Mouse (Mus musculus): Measurements from ENCODE around the gene Derl3. TPM values are rescaled to one million over a fixed set of nuclear protein-coding genes. Genes with fewer than 3 reads are reported as not detected.

Gene Derl3
- polyA plus RNA-seq, 1 experiment from 2014 or later, result 5.1 TPM

GRCm38 (mm10) chr10:75913013-75913589 lies 19.9 kb downstream of the Derl3 start:
- DNase-seq (ENCODE audit: low spot score) (no peak), ATAC-seq (replicated peaks; ENCODE audit: low FRiP score) (no peak)
- no peak overlapping the region for H3K27ac ChIP-seq (ENCODE audit: low read depth, low read length)
- peaks cover 46% of the 10 kb centered on the region for H3K36me3 ChIP-seq (ENCODE audit: control insufficient read depth, insufficient read depth, low read length)
- no peaks in the 10 kb centered on the region for H3K27me3 ChIP-seq (replicated peaks; ENCODE audit: control insufficient read depth, insufficient read depth, low read length)
- 63% methylated on average over 6 of the region's 6 CpGs for WGBS
- H3K4me1 ChIP-seq (replicated peaks; ENCODE audit: control insufficient read depth, insufficient read depth, low read length), result no peaks in the 10 kb centered on the region
- no peak overlapping the region for H3K4me2 ChIP-seq
- H3K9ac ChIP-seq (ENCODE audit: low read depth, low read length), result no peak overlapping the region
- H3K9me3 ChIP-seq (ENCODE audit: control insufficient read depth, low read length), result no peaks in the 10 kb centered on the region
- no peak overlapping the region for H3K4me3 ChIP-seq (ENCODE audit: low read depth, low read length)

- peaks cover 38% of the 10 kb centered on the region for H3K36me3 ChIP-seq (ENCODE audit: control insufficient read depth, insufficient read depth, low read length)
- H3K4me2 ChIP-seq, result no peak overlapping the region
- WGBS, result 81% methylated on average over 7 of the region's 7 CpGs
- H3K27ac ChIP-seq (ENCODE audit: low read depth, low read length), result no peak overlapping the region
- H3K9me3 ChIP-seq (ENCODE audit: control insufficient read depth, low read length), result no peaks in the 10 kb centered on the region
- ATAC-seq (replicated peaks; ENCODE audit: low FRiP score) (no peak), DNase-seq (ENCODE audit: low spot score) (no peak)
- peaks cover 10% of the 10 kb centered on the region for H3K4me1 ChIP-seq (replicated peaks; ENCODE audit: control insufficient read depth, insufficient read depth, low read length)
- H3K9ac ChIP-seq (ENCODE audit: low read depth, low read length), result no peak overlapping the region
- no peaks in the 10 kb centered on the region for H3K27me3 ChIP-seq (replicated peaks; ENCODE audit: control insufficient read depth, insufficient read depth, low read length)
- no peak overlapping the region for H3K4me3 ChIP-seq (ENCODE audit: low read depth, low read length)
Measured at GRCm38 (mm10) chr10:75915557-75915956, 22.3 kb downstream of the Derl3 start.

DNA sequence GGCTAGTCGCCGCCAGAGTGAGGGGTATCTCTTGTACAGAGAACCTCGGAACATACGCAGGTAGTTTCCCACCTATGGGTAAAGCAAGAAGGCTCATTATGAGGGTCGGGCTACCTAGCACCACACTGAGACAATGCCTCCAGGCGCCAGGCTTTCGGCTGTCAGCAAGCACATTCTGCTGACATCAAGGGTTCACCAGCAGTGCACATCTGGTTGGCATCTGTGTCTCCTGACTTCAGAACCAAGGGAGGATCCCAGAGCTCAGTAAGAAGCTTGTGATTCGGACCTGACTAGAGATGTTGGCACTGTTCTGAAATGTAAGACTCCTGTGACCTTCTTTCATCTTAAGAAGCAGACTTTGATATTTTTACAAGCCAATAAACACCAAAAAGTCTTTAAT lies 23.6 kb downstream of the Derl3 start:
- 85% methylated on average over 8 of the region's 8 CpGs for WGBS
- H3K4me3 ChIP-seq (ENCODE audit: low read depth, low read length), result no peak overlapping the region
- H3K4me2 ChIP-seq, result no peak overlapping the region
- H3K9me3 ChIP-seq (ENCODE audit: control insufficient read depth, low read length), result no peaks in the 10 kb centered on the region
- H3K9ac ChIP-seq (ENCODE audit: low read depth, low read length), result no peak overlapping the region
- no peak for DNase-seq (ENCODE audit: low spot score)
- H3K36me3 ChIP-seq (ENCODE audit: control insufficient read depth, insufficient read depth, low read length), result peaks cover 31% of the 10 kb centered on the region; the same call in 1 of the 2 replicates
- no peaks in the 10 kb centered on the region for H3K27me3 ChIP-seq (replicated peaks; ENCODE audit: control insufficient read depth, insufficient read depth, low read length)
- H3K27ac ChIP-seq (ENCODE audit: low read depth, low read length), result no peak overlapping the region
- ATAC-seq (replicated peaks; ENCODE audit: low FRiP score), result no peak
- H3K4me1 ChIP-seq (replicated peaks; ENCODE audit: control insufficient read depth, insufficient read depth, low read length), result peaks cover 11% of the 10 kb centered on the region

GRCm38 (mm10) chr10:75919026-75919425 lies 25.8 kb downstream of the Derl3 start:
- no peak overlapping the region for H3K4me2 ChIP-seq
- H3K27ac ChIP-seq (ENCODE audit: low read depth, low read length), result no peak overlapping the region
- DNase-seq (ENCODE audit: low spot score), result no peak
- H3K27me3 ChIP-seq (replicated peaks; ENCODE audit: control insufficient read depth, insufficient read depth, low read length), result no peaks in the 10 kb centered on the region
- no peak for ATAC-seq (replicated peaks; ENCODE audit: low FRiP score)
- no peak overlapping the region for H3K4me3 ChIP-seq (ENCODE audit: low read depth, low read length)
- 88% methylated on average over 5 of the region's 5 CpGs for WGBS
- peaks cover 17% of the 10 kb centered on the region for H3K4me1 ChIP-seq (replicated peaks; ENCODE audit: control insufficient read depth, insufficient read depth, low read length)
- H3K9ac ChIP-seq (ENCODE audit: low read depth, low read length), result no peak overlapping the region
- no peaks in the 10 kb centered on the region for H3K9me3 ChIP-seq (ENCODE audit: control insufficient read depth, low read length)
- H3K36me3 ChIP-seq (ENCODE audit: control insufficient read depth, insufficient read depth, low read length), result peaks cover 26% of the 10 kb centered on the region; the same call in 1 of the 2 replicates

DNA sequence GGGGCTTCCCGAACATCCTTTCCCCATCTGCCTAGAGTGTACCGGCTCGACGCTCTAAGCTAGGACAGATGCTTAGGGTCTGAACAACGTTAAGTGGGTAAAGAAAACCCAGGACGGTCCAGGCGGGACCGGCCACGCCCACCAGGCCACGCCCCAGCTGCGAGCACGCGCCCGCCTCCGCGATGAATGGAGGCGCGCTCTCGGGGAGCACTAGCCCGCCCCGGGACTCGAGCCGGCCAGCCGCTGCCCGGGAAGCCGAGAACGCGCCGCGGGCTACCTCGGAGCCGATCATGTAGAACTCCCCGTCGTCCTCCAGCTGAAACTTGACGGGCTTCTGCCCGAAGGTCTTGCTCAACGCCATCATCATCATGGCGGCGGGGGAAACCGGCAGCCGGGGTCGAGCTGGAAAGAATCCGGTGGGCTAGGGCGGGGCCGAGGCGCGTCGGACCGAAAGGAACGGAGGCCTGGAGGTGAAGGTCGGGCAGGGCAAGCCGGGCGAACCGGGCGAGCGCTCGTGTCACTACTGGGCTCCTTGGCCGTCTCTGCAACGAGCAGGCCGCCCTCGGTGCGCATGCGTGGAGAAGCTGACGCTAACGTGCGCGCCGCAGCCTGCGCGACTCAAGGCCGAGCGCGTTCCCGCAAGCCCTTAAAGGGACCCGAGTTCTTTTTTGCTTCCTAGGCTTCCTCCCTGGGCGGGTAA lies 28.0 kb downstream of the Derl3 start, which contains the start of gene Smarcb1:
TSS of gene Smarcb1 (minus strand) at position 592 of the 700 bp plus-strand sequence.
- H3K27me3 ChIP-seq (replicated peaks; ENCODE audit: control insufficient read depth, insufficient read depth, low read length), result no peaks in the 10 kb centered on the region
- H3K27ac ChIP-seq (ENCODE audit: low read depth, low read length), result peak within 1 kb of the TSS; percentile 87
- H3K4me1 ChIP-seq (replicated peaks; ENCODE audit: control insufficient read depth, insufficient read depth, low read length), result peaks cover 17% of the 10 kb centered on the region
- DNase-seq (ENCODE audit: low spot score), result peak; percentile 95
- H3K36me3 ChIP-seq (ENCODE audit: control insufficient read depth, insufficient read depth, low read length), result peaks cover 14% of the 10 kb centered on the region; the same call in 1 of the 2 replicates
- peak within 1 kb of the TSS; percentile 95 for H3K4me3 ChIP-seq (ENCODE audit: low read depth, low read length)
- peak within 1 kb of the TSS; percentile 94 for H3K9ac ChIP-seq (ENCODE audit: low read depth, low read length)
- under 1% methylated on average over 76 of the region's 76 CpGs for WGBS
- peak within 1 kb of the TSS; percentile 98 for H3K4me2 ChIP-seq
- ATAC-seq (replicated peaks; ENCODE audit: low FRiP score), result peak; percentile 91
- no peaks in the 10 kb centered on the region for H3K9me3 ChIP-seq (ENCODE audit: control insufficient read depth, low read length)

- 5% methylated on average over 22 of the region's 22 CpGs for WGBS
- no peaks in the 10 kb centered on the region for H3K27me3 ChIP-seq (replicated peaks; ENCODE audit: control insufficient read depth, insufficient read depth, low read length)
- H3K36me3 ChIP-seq (ENCODE audit: control insufficient read depth, insufficient read depth, low read length), result peaks cover 10% of the 10 kb centered on the region; the same call in 1 of the 2 replicates
- peak; percentile 14; the same call in 1 of the 2 replicates for ATAC-seq (replicated peaks; ENCODE audit: low FRiP score)
- H3K27ac ChIP-seq (ENCODE audit: low read depth, low read length), result peak overlapping the region; percentile 87; the same call in 1 of the 2 replicates
- no peak for DNase-seq (ENCODE audit: low spot score)
- peak overlapping the region; percentile 95 for H3K4me3 ChIP-seq (ENCODE audit: low read depth, low read length)
- H3K4me1 ChIP-seq (replicated peaks; ENCODE audit: control insufficient read depth, insufficient read depth, low read length), result peaks cover 17% of the 10 kb centered on the region
- peak overlapping the region; percentile 94 for H3K9ac ChIP-seq (ENCODE audit: low read depth, low read length)
- H3K4me2 ChIP-seq, result peak overlapping the region; percentile 98
- H3K9me3 ChIP-seq (ENCODE audit: control insufficient read depth, low read length), result no peaks in the 10 kb centered on the region
Measured at GRCm38 (mm10) chr10:75921726-75922560, 28.7 kb downstream of the Derl3 start.

DNA sequence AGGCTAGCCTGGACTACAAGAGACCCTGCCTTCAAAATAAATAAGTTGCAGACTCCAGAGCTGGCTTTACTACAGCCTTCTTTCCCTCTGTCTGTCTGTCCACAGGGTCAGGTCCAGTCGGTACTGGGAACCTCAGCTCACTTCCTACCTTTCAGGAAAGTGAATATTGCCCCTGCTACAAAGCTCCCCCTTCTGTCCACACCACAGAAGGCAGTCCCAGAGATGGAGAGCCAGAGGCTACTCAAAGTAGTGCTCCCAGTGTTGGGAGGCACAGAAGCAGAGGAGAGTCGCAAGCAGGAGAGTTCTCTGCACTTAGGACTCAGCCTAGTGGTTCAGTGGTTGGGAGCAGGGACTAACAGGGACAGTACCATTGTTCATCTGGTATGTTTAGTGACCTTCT lies 31.1 kb downstream of the Derl3 start:
- Histone ChIP-seq H3K4me2 (no peak overlapping the region), H3K27me3 (replicated peaks; ENCODE audit: control insufficient read depth, insufficient read depth, low read length) (no peaks in the 10 kb centered on the region), H3K9ac (ENCODE audit: low read depth, low read length) (no peak overlapping the region), H3K4me1 (replicated peaks; ENCODE audit: control insufficient read depth, insufficient read depth, low read length) (peaks cover 14% of the 10 kb centered on the region), H3K36me3 (ENCODE audit: control insufficient read depth, insufficient read depth, low read length) (no peaks in the 10 kb centered on the region; the same call in 1 of the 2 replicates), H3K9me3 (ENCODE audit: control insufficient read depth, low read length) (no peaks in the 10 kb centered on the region), H3K27ac (ENCODE audit: low read depth, low read length) (no peak overlapping the region), H3K4me3 (ENCODE audit: low read depth, low read length) (no peak overlapping the region)
- 52% methylated on average over 2 of the region's 2 CpGs for WGBS
- DNase-seq (ENCODE audit: low spot score) (no peak), ATAC-seq (replicated peaks; ENCODE audit: low FRiP score) (no peak)

GRCm38 (mm10) chr10:75926396-75926795 lies 33.2 kb downstream of the Derl3 start:
- no peaks in the 10 kb centered on the region for H3K9me3 ChIP-seq (ENCODE audit: control insufficient read depth, low read length)
- 57% methylated on average over 13 of the region's 13 CpGs for WGBS
- no peak overlapping the region for H3K4me2 ChIP-seq
- peaks cover 16% of the 10 kb centered on the region for H3K27me3 ChIP-seq (replicated peaks; ENCODE audit: control insufficient read depth, insufficient read depth, low read length)
- H3K9ac ChIP-seq (ENCODE audit: low read depth, low read length), result no peak overlapping the region
- H3K36me3 ChIP-seq (ENCODE audit: control insufficient read depth, insufficient read depth, low read length), result no peaks in the 10 kb centered on the region
- ATAC-seq (replicated peaks; ENCODE audit: low FRiP score) (no peak), DNase-seq (ENCODE audit: low spot score) (no peak)
- no peak overlapping the region for H3K27ac ChIP-seq (ENCODE audit: low read depth, low read length)
- no peak overlapping the region for H3K4me3 ChIP-seq (ENCODE audit: low read depth, low read length)
- peaks cover 6% of the 10 kb centered on the region for H3K4me1 ChIP-seq (replicated peaks; ENCODE audit: control insufficient read depth, insufficient read depth, low read length)
